Mouse (Mus musculus): ENCODE measurements at regions not wholly inside any gene's neighbourhood (a gene's known extent, or its start where the extent isn't known, plus 50 kb on each side); places are given as distances from the start of the nearest gene placed in this dataset.

GRCm38 (mm10) chr3:41194311-41195112, 111.7 kb upstream of the Pgrmc2 start:
- no peak for TF ChIP-seq CTCF (IDR thresholded peaks at IDR 0.05)
- H3K4me1 ChIP-seq (ENCODE audit: insufficient read depth, low read length), result no peaks in the 10 kb centered on the region
- no peaks in the 10 kb centered on the region for H3K9me3 ChIP-seq (ENCODE audit: low read length)
- H3K27ac ChIP-seq (ENCODE audit: low read depth, low read length), result no peak overlapping the region
- no peak overlapping the region for H3K4me2 ChIP-seq (ENCODE audit: low read depth, low read length, poor library complexity, severe bottlenecking)
- ATAC-seq (ENCODE audit: low FRiP score) (no peak), DNase-seq (ENCODE audit: low spot score) (no peak)
- H3K9ac ChIP-seq (replicated peaks; ENCODE audit: low read length, poor library complexity, severe bottlenecking), result no peak overlapping the region
- H3K4me3 ChIP-seq (ENCODE audit: low read depth, low read length), result no peak overlapping the region
- WGBS, result 73% methylated on average over 9 of the region's 9 CpGs
- no peaks in the 10 kb centered on the region for H3K27me3 ChIP-seq (ENCODE audit: insufficient read depth, low read length)
- no peaks in the 10 kb centered on the region for H3K36me3 ChIP-seq (ENCODE audit: insufficient read depth, low read length)

GRCm38 (mm10) chr3:41185305-41186097, 102.7 kb upstream of the Pgrmc2 start:
- Histone ChIP-seq H3K9me3 (ENCODE audit: low read length) (no peaks in the 10 kb centered on the region), H3K9ac (replicated peaks; ENCODE audit: low read length, poor library complexity, severe bottlenecking) (no peak overlapping the region), H3K27me3 (ENCODE audit: insufficient read depth, low read length) (no peaks in the 10 kb centered on the region), H3K27ac (ENCODE audit: low read depth, low read length) (no peak overlapping the region), H3K4me2 (ENCODE audit: low read depth, low read length, poor library complexity, severe bottlenecking) (no peak overlapping the region), H3K36me3 (ENCODE audit: insufficient read depth, low read length) (no peaks in the 10 kb centered on the region), H3K4me1 (ENCODE audit: insufficient read depth, low read length) (no peaks in the 10 kb centered on the region), H3K4me3 (ENCODE audit: low read depth, low read length) (no peak overlapping the region)
- DNase-seq (ENCODE audit: low spot score) (no peak), ATAC-seq (ENCODE audit: low FRiP score) (no peak)
- WGBS, result 82% methylated on average over 10 of the region's 10 CpGs
- no peak for TF ChIP-seq CTCF (IDR thresholded peaks at IDR 0.05)

- H3K27me3 ChIP-seq (ENCODE audit: insufficient read depth, low read length), result no peaks in the 10 kb centered on the region
- H3K36me3 ChIP-seq (ENCODE audit: insufficient read depth, low read length), result no peaks in the 10 kb centered on the region
- DNase-seq (ENCODE audit: low spot score), result no peak
- H3K27ac ChIP-seq (ENCODE audit: low read depth, low read length), result no peak overlapping the region
- WGBS, result 86% methylated on average over 7 of the region's 7 CpGs
- H3K4me3 ChIP-seq (ENCODE audit: low read depth, low read length), result no peak overlapping the region
- ATAC-seq (ENCODE audit: low FRiP score), result no peak
- H3K4me2 ChIP-seq (ENCODE audit: low read depth, low read length, poor library complexity, severe bottlenecking), result no peak overlapping the region
- TF ChIP-seq CTCF (IDR thresholded peaks at IDR 0.05), result no peak
- no peaks in the 10 kb centered on the region for H3K9me3 ChIP-seq (ENCODE audit: low read length)
- no peak overlapping the region for H3K9ac ChIP-seq (replicated peaks; ENCODE audit: low read length, poor library complexity, severe bottlenecking)
- no peaks in the 10 kb centered on the region for H3K4me1 ChIP-seq (ENCODE audit: insufficient read depth, low read length)
Observed at GRCm38 (mm10) chr3:41184375-41184774, 101.5 kb upstream of the Pgrmc2 start.

GRCm38 (mm10) chr3:41182900-41183595, 100.2 kb upstream of the Pgrmc2 start:
- H3K27ac ChIP-seq (ENCODE audit: low read depth, low read length), result no peak overlapping the region
- H3K9me3 ChIP-seq (ENCODE audit: low read length), result no peaks in the 10 kb centered on the region
- no peak for TF ChIP-seq CTCF (IDR thresholded peaks at IDR 0.05)
- no peak overlapping the region for H3K4me3 ChIP-seq (ENCODE audit: low read depth, low read length)
- ATAC-seq (ENCODE audit: low FRiP score) (peak; percentile 50), DNase-seq (ENCODE audit: low spot score) (no peak)
- H3K4me2 ChIP-seq (ENCODE audit: low read depth, low read length, poor library complexity, severe bottlenecking), result no peak overlapping the region
- WGBS, result 78% methylated on average over 10 of the region's 10 CpGs
- H3K9ac ChIP-seq (replicated peaks; ENCODE audit: low read length, poor library complexity, severe bottlenecking), result no peak overlapping the region
- no peaks in the 10 kb centered on the region for H3K4me1 ChIP-seq (ENCODE audit: insufficient read depth, low read length)
- H3K36me3 ChIP-seq (ENCODE audit: insufficient read depth, low read length), result no peaks in the 10 kb centered on the region
- H3K27me3 ChIP-seq (ENCODE audit: insufficient read depth, low read length), result no peaks in the 10 kb centered on the region

GRCm38 (mm10) chr3:41182036-41182899, 99.4 kb upstream of the Pgrmc2 start:
- H3K9ac ChIP-seq (replicated peaks; ENCODE audit: low read length, poor library complexity, severe bottlenecking), result no peak overlapping the region
- H3K4me1 ChIP-seq (ENCODE audit: insufficient read depth, low read length), result no peaks in the 10 kb centered on the region
- H3K36me3 ChIP-seq (ENCODE audit: insufficient read depth, low read length), result no peaks in the 10 kb centered on the region
- H3K27ac ChIP-seq (ENCODE audit: low read depth, low read length), result no peak overlapping the region
- TF ChIP-seq CTCF (IDR thresholded peaks at IDR 0.05), result peak; percentile 97
- WGBS, result 53% methylated on average over 15 of the region's 15 CpGs
- no peaks in the 10 kb centered on the region for H3K27me3 ChIP-seq (ENCODE audit: insufficient read depth, low read length)
- H3K4me2 ChIP-seq (ENCODE audit: low read depth, low read length, poor library complexity, severe bottlenecking), result no peak overlapping the region
- no peak overlapping the region for H3K4me3 ChIP-seq (ENCODE audit: low read depth, low read length)
- H3K9me3 ChIP-seq (ENCODE audit: low read length), result no peaks in the 10 kb centered on the region
- ATAC-seq (ENCODE audit: low FRiP score) (peak; percentile 89), DNase-seq (ENCODE audit: low spot score) (peak; percentile 92)
